Mouse (Mus musculus) lung, postnatal 0 days (tissue): ENCODE results near the gene Ciz1.

Source experiments
- CTCF ChIP-seq: IDR thresholded peaks from 2 replicates; pipeline ENCODE4 v1.5.1; 2016; ENCODE audit warnings: antibody characterized with exemption, mild to moderate bottlenecking
- EP300 ChIP-seq: IDR thresholded peaks from 2 replicates; pipeline ENCODE4 v1.6.1; 2016; ENCODE audit warnings: antibody characterized with exemption, mild to moderate bottlenecking, control low read depth

GRCm38 (mm10) chr2:32318709-32319585 lies 33.2 kb upstream of the Ciz1 start:
- TF ChIP-seq CTCF: no peak
- TF ChIP-seq EP300: no peak
